Mouse (Mus musculus) hematopoietic stem cell, adult 5-6 weeks (primary cell): ENCODE results near the gene Spag4. TPM values are rescaled to one million over a fixed set of nuclear protein-coding genes. Genes with fewer than 3 reads are reported as not detected.

ENCODE experiments used
- ATAC-seq, 2 experiments: fragments of 125-278 bp in 1 of 2; replicated peaks in 1 of 2; 2 replicates each; pipeline ENCODE4 v1.8.0; 2016 to 2017; ENCODE audit warnings: inconsistent platforms in 2 of 2, mild to moderate bottlenecking in 2 of 2, moderate number of reproducible peaks in 2 of 2, low read depth in 1 of 2, moderate TSS enrichment in 1 of 2; ENCODE audit not compliant: low FRiP score in 2 of 2, poor library complexity in 2 of 2, severe bottlenecking in 2 of 2, insufficient read depth in 1 of 2, low TSS enrichment in 1 of 2
- total RNA-seq: library from RNA; stranded (forward); fragments of 172-1452, 232-1000 nt; gene quantifications from 2 replicates; pipeline ENCODE4 v1.2.3, GENCODE M21; 2017

Gene Spag4
- total RNA-seq: 2.2 and 3.9 TPM in 2 replicates

DNA sequence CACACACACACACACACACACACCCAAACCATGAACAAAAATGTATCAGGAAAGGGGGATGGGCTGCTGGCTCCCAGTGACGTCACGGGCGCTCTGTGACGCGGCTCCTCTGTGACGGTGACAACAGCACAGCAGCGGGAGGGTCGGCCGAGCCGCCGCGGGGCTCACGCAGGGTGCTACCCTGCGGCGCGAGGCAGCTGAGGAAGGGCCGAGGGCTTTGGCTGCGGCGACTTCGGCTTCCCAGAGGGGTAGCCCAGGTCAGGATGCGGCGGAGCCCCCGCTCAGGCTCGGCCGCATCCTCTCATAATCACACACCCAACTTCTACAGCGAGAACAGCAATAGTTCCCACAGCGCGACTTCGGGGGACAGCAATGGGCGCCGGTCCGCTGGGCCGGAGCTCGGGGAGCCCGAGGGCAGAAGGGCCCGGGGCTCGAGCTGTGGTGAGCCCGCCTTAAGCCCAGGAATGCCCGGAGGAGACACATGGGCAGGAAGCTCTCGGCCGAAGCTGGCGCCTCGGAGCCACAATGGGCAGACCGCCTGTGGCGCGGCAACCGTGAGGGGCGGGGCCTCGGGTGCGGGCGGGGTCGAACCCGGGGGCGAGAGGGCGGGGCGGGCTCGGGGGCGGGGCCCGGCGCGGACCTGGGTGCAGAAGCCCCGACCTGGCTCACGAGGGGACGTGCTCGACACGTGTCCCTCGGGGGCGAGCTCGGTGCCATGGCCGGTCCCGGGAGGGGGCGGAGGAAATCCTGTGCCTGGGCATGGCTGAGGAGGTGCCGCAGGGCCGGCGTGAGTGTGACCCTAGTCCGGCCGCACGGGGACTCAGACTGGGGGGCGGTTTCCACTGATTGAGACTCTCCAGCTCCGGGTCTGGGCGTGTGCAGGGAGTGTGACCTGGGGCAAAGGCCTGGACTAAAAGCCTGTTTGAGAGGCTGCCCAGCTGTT, at the start of gene Spag4:
Spag4 (plus strand) TSS at position 77 of the 943 bp plus-strand sequence.
- ATAC-seq: peak; percentile 70 to 75

GRCm38 (mm10) chr2:156018106-156018505, 46.9 kb upstream of the Spag4 start:
- no peak for ATAC-seq

DNA sequence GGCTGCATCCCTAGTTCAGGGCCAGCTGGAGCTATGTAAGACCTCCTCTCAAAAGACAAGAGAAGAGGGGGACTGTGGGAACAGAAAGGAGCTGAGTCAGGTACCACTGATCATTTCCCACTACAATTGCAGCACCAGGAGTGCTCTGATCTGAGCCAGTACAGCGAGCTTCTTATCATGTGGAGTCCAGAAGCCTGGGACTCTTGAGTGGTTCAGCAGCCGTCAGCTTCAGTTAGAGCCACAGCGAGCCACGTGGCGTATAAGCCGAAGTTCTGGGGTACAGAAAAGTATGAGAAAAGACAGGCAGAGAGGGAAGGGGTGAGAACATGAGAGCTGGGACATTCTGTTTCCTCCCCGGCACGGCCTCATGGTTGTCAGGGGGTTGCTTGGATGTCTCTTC, 43.8 kb upstream of the Spag4 start:
- no peak for ATAC-seq

- ATAC-seq: no peak
Measured at GRCm38 (mm10) chr2:156021765-156022164, 43.2 kb upstream of the Spag4 start.

- ATAC-seq: no peak
Measured at GRCm38 (mm10) chr2:156025482-156025881, 39.5 kb upstream of the Spag4 start.

DNA sequence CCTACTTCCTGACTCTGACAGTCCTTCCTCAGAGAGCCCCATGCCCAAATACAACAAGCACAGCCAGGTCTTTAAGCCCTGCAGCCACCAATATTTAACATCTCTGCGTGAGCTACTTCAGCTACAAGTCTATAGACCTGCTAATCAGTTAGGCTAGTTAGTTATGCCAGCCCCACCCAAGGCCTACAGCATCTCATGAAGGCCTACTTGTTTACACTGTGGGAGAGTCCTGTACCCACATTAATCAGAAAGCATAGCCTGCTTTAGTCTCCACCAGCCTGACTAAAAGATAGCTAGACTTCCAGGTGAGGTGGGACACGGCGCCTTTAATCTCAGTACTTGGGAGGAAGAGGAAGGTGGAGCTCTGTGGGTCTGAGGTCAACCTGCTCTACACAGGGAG, 25.6 kb upstream of the Spag4 start:
- ATAC-seq: no peak

- no peak for ATAC-seq
Measured at GRCm38 (mm10) chr2:156042903-156043302, 22.1 kb upstream of the Spag4 start.

- no peak; a peak in 1 of 4 replicates for ATAC-seq
Measured at GRCm38 (mm10) chr2:156047929-156048328, 17.0 kb upstream of the Spag4 start.

DNA sequence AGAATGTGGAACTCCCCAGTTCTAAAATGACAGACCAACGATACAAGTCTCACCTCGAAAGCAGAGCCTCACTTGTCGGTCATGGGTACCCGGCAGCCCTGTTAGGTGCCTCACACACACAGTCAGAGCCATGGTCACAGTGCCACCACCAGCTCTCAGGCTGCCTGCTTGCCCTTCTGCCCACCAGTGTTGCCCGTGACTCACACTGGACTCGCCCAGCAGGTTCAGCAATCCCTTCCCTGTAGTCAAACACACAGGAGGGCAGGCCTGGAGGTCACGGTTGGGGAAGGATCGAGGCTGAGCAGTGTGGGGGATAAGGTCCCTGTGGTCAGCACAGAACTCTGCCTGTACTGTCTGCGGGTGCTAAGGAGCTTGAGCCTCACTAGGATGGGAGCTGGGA, 12.2 kb upstream of the Spag4 start, which contains the start of gene Fer1l4:
Fer1l4 (minus strand) TSS at position 132 of the 400 bp plus-strand sequence.
- no peak for ATAC-seq

GRCm38 (mm10) chr2:156066126-156066525, 1.2 kb downstream of the Spag4 start:
- no peak for ATAC-seq

DNA sequence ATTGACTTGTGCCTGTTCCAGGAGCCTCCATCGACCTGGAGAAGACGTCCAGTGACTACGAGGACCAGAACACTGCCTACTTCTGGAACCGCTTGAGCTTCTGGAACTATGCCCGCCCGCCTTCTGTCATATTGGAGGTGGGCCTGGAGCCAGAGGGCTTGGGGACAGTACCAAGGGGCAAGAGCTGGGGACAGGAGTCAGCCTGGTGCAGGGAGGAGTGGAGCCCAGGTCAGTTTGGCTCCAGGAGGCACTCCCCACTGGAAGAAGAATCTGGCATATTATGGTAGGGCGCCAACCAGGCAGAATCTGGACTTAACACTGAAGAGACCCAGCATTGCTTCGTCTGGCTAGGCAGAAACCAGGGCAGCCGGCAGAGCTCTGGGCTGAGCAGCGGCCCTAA, 2.9 kb downstream of the Spag4 start:
- no peak for ATAC-seq

- no peak for ATAC-seq
Measured at GRCm38 (mm10) chr2:156071236-156071635, 6.3 kb downstream of the Spag4 start.

DNA sequence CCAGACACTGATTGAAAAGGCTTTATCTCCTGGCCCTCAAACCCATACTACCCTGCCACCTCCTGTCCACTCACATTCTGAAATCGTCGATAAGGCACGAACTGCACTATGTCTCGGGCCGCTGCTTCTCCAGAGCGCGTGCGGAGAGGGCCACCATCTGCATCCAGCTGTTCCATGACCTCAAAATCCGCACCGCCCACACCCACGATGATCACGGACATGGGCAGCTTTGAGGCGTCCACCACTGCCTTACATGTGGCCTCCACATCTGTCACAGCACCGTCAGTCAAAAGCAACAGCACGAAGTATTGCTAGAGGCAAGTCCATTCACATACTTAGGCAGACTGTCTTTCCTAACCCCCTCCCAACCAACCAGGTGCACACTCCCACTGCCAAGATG, 8.8 kb downstream of the Spag4 start:
- no peak for ATAC-seq

DNA sequence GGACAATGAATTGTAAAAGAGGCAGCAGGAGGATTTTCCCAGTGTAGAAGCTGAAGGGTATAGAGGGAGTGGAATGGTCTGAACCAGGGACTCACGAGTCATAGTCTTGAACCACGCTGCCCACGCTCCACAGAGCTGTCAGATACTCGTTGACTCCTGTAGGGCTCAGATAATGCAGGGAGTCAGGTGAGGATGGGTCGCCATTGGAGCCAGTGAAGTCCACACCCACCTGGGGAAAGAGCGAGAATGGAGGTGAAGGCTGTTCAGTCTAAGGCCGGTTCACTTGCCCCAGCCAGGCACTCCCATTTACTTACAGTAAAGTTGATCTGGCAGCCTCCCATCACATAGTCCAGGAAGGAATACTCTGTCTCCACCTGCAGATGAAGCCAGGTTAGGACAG, 12.5 kb downstream of the Spag4 start:
- no peak for ATAC-seq

DNA sequence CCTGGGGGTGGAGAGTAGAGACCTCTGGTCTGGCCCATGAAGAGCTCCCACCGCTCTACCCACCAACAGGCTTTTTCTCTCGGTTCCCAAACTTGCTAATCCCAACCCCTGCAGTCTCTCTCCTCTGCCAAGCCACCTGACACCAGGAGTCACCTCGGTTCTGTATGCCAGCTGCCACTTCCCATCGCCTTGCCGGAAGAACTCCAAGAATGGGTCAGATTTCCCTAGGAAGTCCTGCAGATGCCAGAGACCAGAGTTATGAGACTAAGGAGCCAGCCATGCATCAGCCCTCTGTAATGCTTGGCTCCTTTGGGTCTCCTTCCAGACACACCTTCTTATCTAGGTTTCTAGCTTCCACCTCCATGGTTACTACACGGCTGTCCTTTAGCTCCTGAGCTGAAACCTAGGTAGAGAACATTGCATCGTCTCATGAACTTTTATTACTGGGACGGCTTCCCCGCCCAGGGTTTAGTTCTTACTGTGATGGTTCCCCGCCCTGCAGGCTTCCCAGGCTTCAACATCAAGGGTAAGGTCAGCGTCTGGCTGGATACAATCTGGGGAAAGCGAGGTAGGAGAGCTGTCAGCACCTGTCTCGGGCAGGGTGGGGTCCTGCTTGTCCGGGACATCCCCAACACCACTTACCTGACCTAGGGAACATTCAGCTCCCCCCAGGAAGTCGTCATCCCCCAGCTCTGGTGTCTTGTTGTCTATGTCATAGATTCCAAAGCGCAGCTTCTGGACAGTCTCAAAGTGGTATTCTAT, 13.6 kb downstream of the Spag4 start:
- ATAC-seq: no peak

DNA sequence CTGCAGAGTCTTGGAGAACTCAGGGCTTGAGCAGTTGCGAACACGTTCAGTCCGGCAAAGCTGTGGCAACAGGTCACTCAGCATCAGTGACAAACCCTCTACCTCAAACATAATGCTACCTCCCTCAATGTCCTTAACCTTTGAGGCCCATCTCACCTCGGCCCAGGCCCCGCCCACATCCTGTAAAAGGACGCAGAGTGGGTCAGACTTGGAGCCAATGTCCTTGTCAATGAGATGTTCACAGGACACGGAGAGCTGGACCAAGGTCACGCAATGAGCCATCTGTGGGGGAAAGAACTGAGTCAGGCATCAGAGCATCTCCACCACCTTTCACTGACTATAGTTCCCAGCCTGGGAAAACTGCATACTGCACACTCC, 14.2 kb downstream of the Spag4 start:
- ATAC-seq: no peak

DNA sequence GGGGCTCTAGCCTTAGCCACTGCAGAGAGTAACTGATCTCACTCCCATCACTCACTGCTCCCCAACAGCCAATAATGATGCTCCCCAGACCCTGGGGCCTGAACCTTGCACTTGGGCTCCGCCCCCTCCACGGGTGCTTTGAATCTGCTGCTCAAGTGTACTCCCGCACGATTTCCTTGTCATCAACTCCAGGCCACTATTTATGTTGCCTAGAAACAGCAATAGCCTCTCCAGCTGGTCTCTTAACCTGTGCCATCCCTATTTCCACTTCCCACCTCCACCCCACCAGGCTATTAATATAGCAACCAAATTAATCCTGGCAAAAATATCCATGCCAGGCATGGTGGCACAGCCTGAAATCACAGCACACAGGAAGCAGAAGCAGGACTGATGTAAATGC, 14.7 kb downstream of the Spag4 start:
- ATAC-seq: no peak

- ATAC-seq: no peak
Measured at GRCm38 (mm10) chr2:156080391-156080790, 15.4 kb downstream of the Spag4 start.
